Mouse (Mus musculus): ENCODE measurements around the gene Fdxr. TPM values are rescaled to one million over a fixed set of nuclear protein-coding genes. Genes with fewer than 3 reads are reported as not detected.

Gene Fdxr
- polyA plus RNA-seq (2015; fragmentation: Illumina TruSeq; extraction: RNeasy Lipid Tissue Mini Kit (QIAGEN cat#74804); ENCODE audit: low read depth, low replicate concordance): 20.1 TPM

GRCm38 (mm10) chr11:115276780-115277603 lies at the start of gene Fdxr:
Gene Fdxr (minus strand): TSS chr11:115277050.

GRCm38 (mm10) chr11:115321906-115322693 lies 45.2 kb upstream of the Fdxr start, which contains the start of gene Ush1g:
Gene Ush1g (minus strand): TSS chr11:115322041.

GRCm38 (mm10) chr11:115306863-115307262 lies 30.0 kb upstream of the Fdxr start, which contains the start of gene Otop2:
Gene Otop2 (plus strand): TSS chr11:115307163.

GRCm38 (mm10) chr11:115297214-115297826 lies 20.5 kb upstream of the Fdxr start, which contains the start of gene Fads6:
Gene Fads6 (minus strand): TSS chr11:115297663.

GRCm38 (mm10) chr11:115267061-115267883 lies 9.6 kb downstream of the Fdxr start, which contains the start of gene Grin2c:
Gene Grin2c (minus strand): TSS chr11:115267243.

Other genes starting within 250 kb of the Fdxr start
- 2.1 TPM for gene Cd300ld5, start 239.3 kb downstream of the Fdxr start, polyA plus RNA-seq (2015; fragmentation: Illumina TruSeq; extraction: RNeasy Lipid Tissue Mini Kit (QIAGEN cat#74804); ENCODE audit: low read depth, low replicate concordance)
- 0.70 TPM for gene Cd300ld3, start 228.6 kb downstream of the Fdxr start, polyA plus RNA-seq (2015; fragmentation: Illumina TruSeq; extraction: RNeasy Lipid Tissue Mini Kit (QIAGEN cat#74804); ENCODE audit: low read depth, low replicate concordance)
- gene Cd300e, start 214.9 kb downstream of the Fdxr start, polyA plus RNA-seq (2015; fragmentation: Illumina TruSeq; extraction: RNeasy Lipid Tissue Mini Kit (QIAGEN cat#74804); ENCODE audit: low read depth, low replicate concordance): not detected
- 14.0 TPM for gene Rab37, start 185.6 kb downstream of the Fdxr start, polyA plus RNA-seq (2015; fragmentation: Illumina TruSeq; extraction: RNeasy Lipid Tissue Mini Kit (QIAGEN cat#74804); ENCODE audit: low read depth, low replicate concordance)
- not detected for gene Cd300lf, start 143.1 kb downstream of the Fdxr start, polyA plus RNA-seq (2015; fragmentation: Illumina TruSeq; extraction: RNeasy Lipid Tissue Mini Kit (QIAGEN cat#74804); ENCODE audit: low read depth, low replicate concordance)
- gene Slc9a3r1, start 113.7 kb downstream of the Fdxr start, polyA plus RNA-seq (2015; fragmentation: Illumina TruSeq; extraction: RNeasy Lipid Tissue Mini Kit (QIAGEN cat#74804); ENCODE audit: low read depth, low replicate concordance): 53.0 TPM
- gene Tmem104, start 89.6 kb downstream of the Fdxr start, polyA plus RNA-seq (2015; fragmentation: Illumina TruSeq; extraction: RNeasy Lipid Tissue Mini Kit (QIAGEN cat#74804); ENCODE audit: low read depth, low replicate concordance): 8.2 TPM
- 35.8 TPM for gene Nat9, start 89.2 kb downstream of the Fdxr start, polyA plus RNA-seq (2015; fragmentation: Illumina TruSeq; extraction: RNeasy Lipid Tissue Mini Kit (QIAGEN cat#74804); ENCODE audit: low read depth, low replicate concordance)
- 23.0 TPM for gene Grin2c, start 9.8 kb downstream of the Fdxr start, polyA plus RNA-seq (2015; fragmentation: Illumina TruSeq; extraction: RNeasy Lipid Tissue Mini Kit (QIAGEN cat#74804); ENCODE audit: low read depth, low replicate concordance)
- gene Fads6, start 20.6 kb upstream of the Fdxr start, polyA plus RNA-seq (2015; fragmentation: Illumina TruSeq; extraction: RNeasy Lipid Tissue Mini Kit (QIAGEN cat#74804); ENCODE audit: low read depth, low replicate concordance): 19.8 TPM
- gene Otop2, start 30.1 kb upstream of the Fdxr start, polyA plus RNA-seq (2015; fragmentation: Illumina TruSeq; extraction: RNeasy Lipid Tissue Mini Kit (QIAGEN cat#74804); ENCODE audit: low read depth, low replicate concordance): 0.85 TPM
- 0.39 TPM for gene Ush1g, start 45.0 kb upstream of the Fdxr start, polyA plus RNA-seq (2015; fragmentation: Illumina TruSeq; extraction: RNeasy Lipid Tissue Mini Kit (QIAGEN cat#74804); ENCODE audit: low read depth, low replicate concordance)
- not detected for gene Otop3, start 57.7 kb upstream of the Fdxr start, polyA plus RNA-seq (2015; fragmentation: Illumina TruSeq; extraction: RNeasy Lipid Tissue Mini Kit (QIAGEN cat#74804); ENCODE audit: low read depth, low replicate concordance)
- gene Hid1, start 90.7 kb upstream of the Fdxr start, polyA plus RNA-seq (2015; fragmentation: Illumina TruSeq; extraction: RNeasy Lipid Tissue Mini Kit (QIAGEN cat#74804); ENCODE audit: low read depth, low replicate concordance): 75.8 TPM
- 13.6 TPM for gene Cdr2l, start 104.9 kb upstream of the Fdxr start, polyA plus RNA-seq (2015; fragmentation: Illumina TruSeq; extraction: RNeasy Lipid Tissue Mini Kit (QIAGEN cat#74804); ENCODE audit: low read depth, low replicate concordance)
- gene Mrpl58, start 126.7 kb upstream of the Fdxr start, polyA plus RNA-seq (2015; fragmentation: Illumina TruSeq; extraction: RNeasy Lipid Tissue Mini Kit (QIAGEN cat#74804); ENCODE audit: low read depth, low replicate concordance): 127 TPM
- 1,061 TPM for gene Atp5h, start 142.9 kb upstream of the Fdxr start, polyA plus RNA-seq (2015; fragmentation: Illumina TruSeq; extraction: RNeasy Lipid Tissue Mini Kit (QIAGEN cat#74804); ENCODE audit: low read depth, low replicate concordance)
- gene Kctd2, start 143.1 kb upstream of the Fdxr start, polyA plus RNA-seq (2015; fragmentation: Illumina TruSeq; extraction: RNeasy Lipid Tissue Mini Kit (QIAGEN cat#74804); ENCODE audit: low read depth, low replicate concordance): 73.5 TPM
- gene Trim80, start 163.5 kb upstream of the Fdxr start, polyA plus RNA-seq (2015; fragmentation: Illumina TruSeq; extraction: RNeasy Lipid Tissue Mini Kit (QIAGEN cat#74804); ENCODE audit: low read depth, low replicate concordance): not detected
- not detected for gene Slc16a5, start 185.4 kb upstream of the Fdxr start, polyA plus RNA-seq (2015; fragmentation: Illumina TruSeq; extraction: RNeasy Lipid Tissue Mini Kit (QIAGEN cat#74804); ENCODE audit: low read depth, low replicate concordance)
- 9.9 TPM for gene Armc7, start 198.6 kb upstream of the Fdxr start, polyA plus RNA-seq (2015; fragmentation: Illumina TruSeq; extraction: RNeasy Lipid Tissue Mini Kit (QIAGEN cat#74804); ENCODE audit: low read depth, low replicate concordance)
- 93.6 TPM for gene Nt5c, start 214.8 kb upstream of the Fdxr start, polyA plus RNA-seq (2015; fragmentation: Illumina TruSeq; extraction: RNeasy Lipid Tissue Mini Kit (QIAGEN cat#74804); ENCODE audit: low read depth, low replicate concordance)
- 108 TPM for gene Jpt1, start 237.3 kb upstream of the Fdxr start, polyA plus RNA-seq (2015; fragmentation: Illumina TruSeq; extraction: RNeasy Lipid Tissue Mini Kit (QIAGEN cat#74804); ENCODE audit: low read depth, low replicate concordance)

Measured in brain, adult 10 weeks (tissue).